Mouse (Mus musculus) E14TG2a.4 (cell line): ENCODE measurements around the gene Cacna1a.

Source experiments
- CTCF ChIP-seq: conservative IDR thresholded peaks from 2 replicates; pipeline ENCODE4 v1.5.1; 2014; ENCODE audit warnings: low read length
- NANOG ChIP-seq: IDR thresholded peaks from 2 replicates; pipeline ENCODE4 v1.6.1; 2014; ENCODE audit warnings: borderline replicate concordance, low read length, mixed read lengths
- POU5F1 ChIP-seq: IDR thresholded peaks from 2 replicates; pipeline ENCODE4 v1.6.1; 2014; ENCODE audit warnings: low read length, borderline replicate concordance

GRCm38 (mm10) chr8:84426087-84426486 lies 37.8 kb downstream of the Cacna1a start:
- TF ChIP-seq CTCF (no peak), NANOG (no peak), POU5F1 (no peak)
